Mouse (Mus musculus): ENCODE measurements around the gene Tmem95. TPM values are rescaled to one million over a fixed set of nuclear protein-coding genes. Genes with fewer than 3 reads are reported as not detected.
A peak's percentile ranks its signal among the peaks of the same experiment; 100 is the strongest.

Gene Tmem95
- polyA plus RNA-seq, 1 experiment, result not detected

DNA sequence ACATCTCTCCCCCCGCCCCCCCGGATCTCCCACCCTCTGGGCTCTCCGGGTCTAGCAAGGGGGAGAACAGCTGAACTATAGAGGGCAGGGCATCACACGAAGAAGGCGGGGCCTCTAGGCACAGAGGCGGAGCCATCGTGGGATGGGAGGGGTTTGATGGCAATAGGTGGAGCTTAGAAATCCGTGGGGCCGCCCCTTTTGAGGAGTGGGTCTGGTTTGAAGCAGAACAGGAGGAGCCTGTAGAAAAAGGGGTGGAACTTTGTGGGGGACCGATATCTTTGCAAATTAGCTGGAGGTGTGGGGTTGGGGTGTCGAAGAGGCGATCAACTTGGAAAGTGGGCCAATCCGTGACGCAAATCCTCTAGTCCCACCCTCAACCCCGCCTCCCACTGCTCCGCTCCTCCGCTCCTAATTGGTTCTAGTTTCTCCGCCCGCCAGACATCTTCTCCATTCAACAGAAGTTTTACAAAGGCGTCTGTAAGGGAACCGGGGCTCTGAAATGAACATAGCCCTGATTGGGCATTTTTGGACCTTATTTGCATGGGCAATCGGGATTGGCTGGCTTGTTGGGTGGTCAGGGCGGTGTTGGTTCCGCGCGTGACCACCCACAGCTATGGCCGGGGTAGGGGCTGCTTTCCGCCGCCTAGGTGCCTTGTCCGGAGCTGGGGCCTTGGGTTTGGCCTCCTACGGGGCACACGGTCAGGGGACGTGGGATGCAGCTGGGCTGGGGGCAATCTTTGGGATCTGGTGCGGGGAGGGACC is 39.7 kb downstream of the Tmem95 start, which contains the start of gene Tmem256:
TSS of gene Tmem256 (plus strand) at position 563 of the 762 bp plus-strand sequence.
- peak within 1 kb of the TSS; percentile 49 for H3K27ac ChIP-seq (ENCODE audit: insufficient read depth, low read length)
- no peaks in the 10 kb centered on the region for H3K27me3 ChIP-seq (ENCODE audit: control insufficient read depth, insufficient read depth, low read length, poor library complexity, severe bottlenecking)
- TF ChIP-seq POLR2A (IDR thresholded peaks at IDR 0.05; ENCODE audit: insufficient read depth, low read length) (peak; percentile 59), CTCF (IDR thresholded peaks at IDR 0.05; ENCODE audit: low read depth, low read length) (no peak), EP300 (IDR thresholded peaks at IDR 0.05; ENCODE audit: insufficient read depth, low read depth, low read length) (no peak)
- H3K4me3 ChIP-seq (ENCODE audit: low read depth, low read length), result peak within 1 kb of the TSS; percentile 96
- no peaks in the 10 kb centered on the region for H3K4me1 ChIP-seq (ENCODE audit: control insufficient read depth, insufficient read depth, low read length)
- H3K36me3 ChIP-seq (ENCODE audit: control insufficient read depth, insufficient read depth, low read length, poor library complexity, severe bottlenecking), result no peaks in the 10 kb centered on the region
- peak within 1 kb of the TSS; percentile 94 for H3K9ac ChIP-seq (ENCODE audit: low read depth, poor library complexity, severe bottlenecking)
- H3K9me3 ChIP-seq (replicated peaks; ENCODE audit: control insufficient read depth, insufficient read depth, low read length, poor library complexity, severe bottlenecking), result no peaks in the 10 kb centered on the region

DNA sequence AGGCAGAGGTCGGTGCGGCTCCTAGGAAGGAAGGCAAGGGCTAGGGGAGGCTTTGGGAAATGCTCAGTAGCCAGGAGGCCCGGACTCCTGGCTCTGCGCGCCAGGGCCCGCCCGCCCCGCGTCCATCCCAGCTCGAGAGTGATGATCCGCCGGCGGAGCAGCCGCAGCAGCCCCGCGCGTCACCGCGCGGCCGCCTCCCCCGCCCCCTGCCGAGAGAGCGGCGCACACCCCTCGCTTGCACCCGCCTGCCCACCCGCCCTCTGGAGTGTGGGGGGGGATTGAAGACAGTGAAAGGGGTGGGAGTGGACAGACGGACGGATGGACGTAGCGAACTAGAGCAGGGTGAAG is 40.2 kb downstream of the Tmem95 start, which contains the start of gene Nlgn2:
TSS of gene Nlgn2 (minus strand) at position 181 of the 348 bp plus-strand sequence.
- Histone ChIP-seq H3K27me3 (ENCODE audit: control insufficient read depth, insufficient read depth, low read length, poor library complexity, severe bottlenecking) (no peaks in the 10 kb centered on the region), H3K27ac (ENCODE audit: insufficient read depth, low read length) (peak within 1 kb of the TSS; percentile 49), H3K9me3 (replicated peaks; ENCODE audit: control insufficient read depth, insufficient read depth, low read length, poor library complexity, severe bottlenecking) (no peaks in the 10 kb centered on the region), H3K9ac (ENCODE audit: low read depth, poor library complexity, severe bottlenecking) (peak within 1 kb of the TSS; percentile 94), H3K36me3 (ENCODE audit: control insufficient read depth, insufficient read depth, low read length, poor library complexity, severe bottlenecking) (no peaks in the 10 kb centered on the region), H3K4me3 (ENCODE audit: low read depth, low read length) (peak within 1 kb of the TSS; percentile 96), H3K4me1 (ENCODE audit: control insufficient read depth, insufficient read depth, low read length) (no peaks in the 10 kb centered on the region)
- TF ChIP-seq EP300 (IDR thresholded peaks at IDR 0.05; ENCODE audit: insufficient read depth, low read depth, low read length) (no peak), POLR2A (IDR thresholded peaks at IDR 0.05; ENCODE audit: insufficient read depth, low read length) (no peak), CTCF (IDR thresholded peaks at IDR 0.05; ENCODE audit: low read depth, low read length) (no peak)

GRCm38 (mm10) chr11:69836703-69837576 is 40.9 kb downstream of the Tmem95 start:
- Histone ChIP-seq H3K9ac (ENCODE audit: low read depth, poor library complexity, severe bottlenecking) (peak overlapping the region; percentile 94), H3K27ac (ENCODE audit: insufficient read depth, low read length) (no peak overlapping the region), H3K9me3 (replicated peaks; ENCODE audit: control insufficient read depth, insufficient read depth, low read length, poor library complexity, severe bottlenecking) (no peaks in the 10 kb centered on the region), H3K27me3 (ENCODE audit: control insufficient read depth, insufficient read depth, low read length, poor library complexity, severe bottlenecking) (no peaks in the 10 kb centered on the region), H3K4me3 (ENCODE audit: low read depth, low read length) (peak overlapping the region; percentile 79), H3K36me3 (ENCODE audit: control insufficient read depth, insufficient read depth, low read length, poor library complexity, severe bottlenecking) (no peaks in the 10 kb centered on the region), H3K4me1 (ENCODE audit: control insufficient read depth, insufficient read depth, low read length) (no peaks in the 10 kb centered on the region)
- no peak for TF ChIP-seq EP300 (IDR thresholded peaks at IDR 0.05; ENCODE audit: insufficient read depth, low read depth, low read length)
- no peak for TF ChIP-seq POLR2A (IDR thresholded peaks at IDR 0.05; ENCODE audit: insufficient read depth, low read length)
- TF ChIP-seq CTCF (IDR thresholded peaks at IDR 0.05; ENCODE audit: low read depth, low read length), result no peak

DNA sequence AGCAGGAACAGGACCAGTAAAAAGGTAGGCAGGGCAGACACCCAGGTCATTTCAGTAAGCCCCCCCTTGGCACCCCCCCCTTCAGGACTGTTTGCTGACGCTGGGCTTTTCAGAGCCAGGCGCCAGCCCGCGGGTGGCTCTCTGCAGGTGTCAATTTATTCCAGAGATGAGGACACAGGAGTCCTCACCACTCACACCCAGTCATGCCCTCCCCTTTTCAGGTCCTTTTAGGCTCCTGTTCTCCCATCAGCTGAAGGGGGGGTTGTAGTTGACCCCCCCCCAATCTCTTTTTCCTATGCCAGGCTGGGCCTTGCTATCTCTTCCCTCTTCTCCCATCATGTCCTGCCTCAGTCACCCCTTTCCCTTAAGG is 41.9 kb downstream of the Tmem95 start:
- H3K4me1 ChIP-seq (ENCODE audit: control insufficient read depth, insufficient read depth, low read length), result no peaks in the 10 kb centered on the region
- no peaks in the 10 kb centered on the region for H3K27me3 ChIP-seq (ENCODE audit: control insufficient read depth, insufficient read depth, low read length, poor library complexity, severe bottlenecking)
- H3K9ac ChIP-seq (ENCODE audit: low read depth, poor library complexity, severe bottlenecking), result no peak overlapping the region
- no peaks in the 10 kb centered on the region for H3K36me3 ChIP-seq (ENCODE audit: control insufficient read depth, insufficient read depth, low read length, poor library complexity, severe bottlenecking)
- H3K4me3 ChIP-seq (ENCODE audit: low read depth, low read length), result no peak overlapping the region
- no peaks in the 10 kb centered on the region for H3K9me3 ChIP-seq (replicated peaks; ENCODE audit: control insufficient read depth, insufficient read depth, low read length, poor library complexity, severe bottlenecking)
- no peak overlapping the region for H3K27ac ChIP-seq (ENCODE audit: insufficient read depth, low read length)
- TF ChIP-seq CTCF (IDR thresholded peaks at IDR 0.05; ENCODE audit: low read depth, low read length), result no peak
- no peak for TF ChIP-seq POLR2A (IDR thresholded peaks at IDR 0.05; ENCODE audit: insufficient read depth, low read length)
- no peak for TF ChIP-seq EP300 (IDR thresholded peaks at IDR 0.05; ENCODE audit: insufficient read depth, low read depth, low read length)

GRCm38 (mm10) chr11:69835326-69835965 is 42.4 kb downstream of the Tmem95 start:
- Histone ChIP-seq H3K36me3 (ENCODE audit: control insufficient read depth, insufficient read depth, low read length, poor library complexity, severe bottlenecking) (no peaks in the 10 kb centered on the region), H3K4me1 (ENCODE audit: control insufficient read depth, insufficient read depth, low read length) (no peaks in the 10 kb centered on the region), H3K4me3 (ENCODE audit: low read depth, low read length) (no peak overlapping the region), H3K27me3 (ENCODE audit: control insufficient read depth, insufficient read depth, low read length, poor library complexity, severe bottlenecking) (no peaks in the 10 kb centered on the region), H3K9ac (ENCODE audit: low read depth, poor library complexity, severe bottlenecking) (no peak overlapping the region), H3K9me3 (replicated peaks; ENCODE audit: control insufficient read depth, insufficient read depth, low read length, poor library complexity, severe bottlenecking) (no peaks in the 10 kb centered on the region), H3K27ac (ENCODE audit: insufficient read depth, low read length) (no peak overlapping the region)
- TF ChIP-seq CTCF (IDR thresholded peaks at IDR 0.05; ENCODE audit: low read depth, low read length), result no peak
- TF ChIP-seq EP300 (IDR thresholded peaks at IDR 0.05; ENCODE audit: insufficient read depth, low read depth, low read length), result no peak
- TF ChIP-seq POLR2A (IDR thresholded peaks at IDR 0.05; ENCODE audit: insufficient read depth, low read length), result no peak

All from ES-Bruce4 (cell line).